Mouse (Mus musculus): ENCODE measurements at regions not wholly inside any gene's neighbourhood (a gene's known extent, or its start where the extent isn't known, plus 50 kb on each side); places are given as distances from the start of the nearest gene placed in this dataset.

- no peak overlapping the region for H3K27ac ChIP-seq
- H3K27me3 ChIP-seq (ENCODE audit: control insufficient read depth, insufficient read depth, low read length), result no peaks in the 10 kb centered on the region
- no peak overlapping the region for H3K4me3 ChIP-seq
- H3K4me1 ChIP-seq (ENCODE audit: control insufficient read depth, insufficient read depth, low read length), result no peaks in the 10 kb centered on the region
- DNase-seq, result no peak
- TF ChIP-seq POLR2A (IDR thresholded peaks at IDR 0.05; ENCODE audit: insufficient read depth, low read depth, low read length), result no peak
- TF ChIP-seq EP300 (IDR thresholded peaks at IDR 0.05; ENCODE audit: insufficient read depth, low read depth, low read length), result no peak
- TF ChIP-seq CTCF (IDR thresholded peaks at IDR 0.05), result no peak
- H3K9ac ChIP-seq (ENCODE audit: low read depth, low read length), result no peak overlapping the region
- no peaks in the 10 kb centered on the region for H3K36me3 ChIP-seq (ENCODE audit: control insufficient read depth, insufficient read depth, low read length)
- intact Hi-C loops (cut with DNase I), result no loop called here
- no peaks in the 10 kb centered on the region for H3K79me2 ChIP-seq (replicated peaks; ENCODE audit: control insufficient read depth, insufficient read depth, low read length)
- whole genome bisulfite sequencing, result 58% methylated on average over 11 of the region's 11 CpGs
Measured at GRCm38 (mm10) chr8:103413589-103414575, 628.4 kb upstream of the Cdh11 start.

- 85% methylated on average over 2 of the region's 2 CpGs for WGBS
- no peak overlapping the region for H3K4me3 ChIP-seq
Measured at GRCm38 (mm10) chr8:103422313-103422973, 637.0 kb upstream of the Cdh11 start.

GRCm38 (mm10) chr8:103425967-103426366, 640.5 kb upstream of the Cdh11 start:
- Histone ChIP-seq H3K36me3 (ENCODE audit: control insufficient read depth, insufficient read depth, low read length) (no peaks in the 10 kb centered on the region), H3K4me3 (no peak overlapping the region), H3K9ac (ENCODE audit: low read depth, low read length) (no peak overlapping the region), H3K79me2 (replicated peaks; ENCODE audit: control insufficient read depth, insufficient read depth, low read length) (no peaks in the 10 kb centered on the region), H3K4me1 (ENCODE audit: control insufficient read depth, insufficient read depth, low read length) (no peaks in the 10 kb centered on the region; the same call in 1 of the 2 replicates), H3K27me3 (ENCODE audit: control insufficient read depth, insufficient read depth, low read length) (no peaks in the 10 kb centered on the region), H3K27ac (no peak overlapping the region)
- 73% methylated on average over 1 of the region's 1 CpGs for WGBS
- TF ChIP-seq EP300 (IDR thresholded peaks at IDR 0.05; ENCODE audit: insufficient read depth, low read depth, low read length) (no peak), POLR2A (IDR thresholded peaks at IDR 0.05; ENCODE audit: insufficient read depth, low read depth, low read length) (no peak)
- intact Hi-C loops (cut with DNase I), result no loop called here
- DNase-seq, result no peak

More at GRCm38 (mm10) chr8:103422313-103422973, 637.0 kb upstream of the Cdh11 start:
- Histone ChIP-seq H3K27ac (no peak overlapping the region), H3K9ac (ENCODE audit: low read depth, low read length) (no peak overlapping the region), H3K36me3 (ENCODE audit: control insufficient read depth, insufficient read depth, low read length) (no peaks in the 10 kb centered on the region), H3K27me3 (ENCODE audit: control insufficient read depth, insufficient read depth, low read length) (no peaks in the 10 kb centered on the region), H3K4me1 (ENCODE audit: control insufficient read depth, insufficient read depth, low read length) (no peaks in the 10 kb centered on the region; the same call in 1 of the 2 replicates), H3K79me2 (replicated peaks; ENCODE audit: control insufficient read depth, insufficient read depth, low read length) (no peaks in the 10 kb centered on the region)
- intact Hi-C loops (cut with DNase I), result no loop called here
- DNase-seq, result no peak
- TF ChIP-seq POLR2A (IDR thresholded peaks at IDR 0.05; ENCODE audit: insufficient read depth, low read depth, low read length), result no peak
- TF ChIP-seq EP300 (IDR thresholded peaks at IDR 0.05; ENCODE audit: insufficient read depth, low read depth, low read length), result no peak
- TF ChIP-seq CTCF (IDR thresholded peaks at IDR 0.05), result no peak

GRCm38 (mm10) chr8:103430874-103431492, 645.5 kb upstream of the Cdh11 start:
- Histone ChIP-seq H3K4me3 (no peak overlapping the region), H3K9ac (ENCODE audit: low read depth, low read length) (no peak overlapping the region), H3K79me2 (replicated peaks; ENCODE audit: control insufficient read depth, insufficient read depth, low read length) (no peaks in the 10 kb centered on the region), H3K27ac (no peak overlapping the region), H3K27me3 (ENCODE audit: control insufficient read depth, insufficient read depth, low read length) (no peaks in the 10 kb centered on the region), H3K4me1 (ENCODE audit: control insufficient read depth, insufficient read depth, low read length) (no peaks in the 10 kb centered on the region), H3K36me3 (ENCODE audit: control insufficient read depth, insufficient read depth, low read length) (no peaks in the 10 kb centered on the region)
- TF ChIP-seq POLR2A (IDR thresholded peaks at IDR 0.05; ENCODE audit: insufficient read depth, low read depth, low read length) (no peak), CTCF (IDR thresholded peaks at IDR 0.05) (no peak), EP300 (IDR thresholded peaks at IDR 0.05; ENCODE audit: insufficient read depth, low read depth, low read length) (no peak)
- intact Hi-C loops (cut with DNase I), result no loop called here
- DNase-seq, result no peak
- 90% methylated on average over 3 of the region's 3 CpGs for WGBS

GRCm38 (mm10) chr8:103433532-103434105, 648.2 kb upstream of the Cdh11 start:
- Histone ChIP-seq H3K79me2 (replicated peaks; ENCODE audit: control insufficient read depth, insufficient read depth, low read length) (no peaks in the 10 kb centered on the region), H3K4me1 (ENCODE audit: control insufficient read depth, insufficient read depth, low read length) (no peaks in the 10 kb centered on the region), H3K4me3 (no peak overlapping the region), H3K36me3 (ENCODE audit: control insufficient read depth, insufficient read depth, low read length) (no peaks in the 10 kb centered on the region), H3K9ac (ENCODE audit: low read depth, low read length) (no peak overlapping the region), H3K27ac (no peak overlapping the region), H3K27me3 (ENCODE audit: control insufficient read depth, insufficient read depth, low read length) (no peaks in the 10 kb centered on the region)
- no peak for DNase-seq
- intact Hi-C loops (cut with DNase I), result no loop called here
- WGBS, result 91% methylated on average over 6 of the region's 6 CpGs
- TF ChIP-seq EP300 (IDR thresholded peaks at IDR 0.05; ENCODE audit: insufficient read depth, low read depth, low read length), result no peak
- TF ChIP-seq POLR2A (IDR thresholded peaks at IDR 0.05; ENCODE audit: insufficient read depth, low read depth, low read length), result no peak
- no peak for TF ChIP-seq CTCF (IDR thresholded peaks at IDR 0.05)

All from heart, adult 2 months (tissue).